Mouse (Mus musculus): Measurements from ENCODE around the gene Sppl2c. TPM values are rescaled to one million over a fixed set of nuclear protein-coding genes. Genes with fewer than 3 reads are reported as not detected.

Sppl2c gene
- polyA plus RNA-seq, 2 experiments, result not detected

DNA sequence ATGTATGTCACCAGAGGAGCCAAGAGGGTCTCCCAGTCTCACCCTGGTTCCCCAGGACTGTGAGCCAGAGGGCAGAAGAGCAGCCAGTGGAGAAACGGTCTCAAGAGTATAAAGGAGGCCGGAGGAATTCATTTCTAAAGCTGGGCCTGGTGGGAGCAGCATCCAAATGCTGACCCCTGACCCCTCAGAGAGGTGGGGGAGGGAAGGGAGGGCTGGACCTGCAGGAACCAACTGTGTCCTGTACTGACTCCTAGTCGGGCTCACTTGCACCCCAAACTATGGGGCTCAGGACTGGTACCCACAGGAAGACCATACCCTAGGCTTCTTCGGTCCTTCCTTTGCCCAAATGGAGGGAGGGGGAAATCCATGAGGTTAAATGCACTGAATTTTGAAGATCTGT is 31.8 kb upstream of the Sppl2c start:
- Histone ChIP-seq H3K4me3 (ENCODE audit: insufficient read depth in 1 of 2, low read depth in 2 of 2, low read length in 2 of 2) (no peak overlapping the region), H3K4me2 (ENCODE audit: low read depth) (no peak overlapping the region), H3K9me3 (ENCODE audit: control insufficient read depth, low read length) (no peaks in the 10 kb centered on the region), H3K9ac (replicated peaks) (no peak overlapping the region), H3K27ac (no peak overlapping the region), H3K36me3 (replicated peaks; ENCODE audit: control insufficient read depth, insufficient read depth, low read depth) (no peaks in the 10 kb centered on the region), H3K27me3 (ENCODE audit: control insufficient read depth, insufficient read depth, low read length) (peaks cover 3% of the 10 kb centered on the region; the same call in 1 of the 2 replicates), H3K4me1 (replicated peaks; ENCODE audit: control insufficient read depth in 2 of 2, insufficient read depth in 2 of 2, low read length in 1 of 2) (no peaks in the 10 kb centered on the region)
- DNase-seq (ENCODE audit: low read depth in 3 of 3, low spot score in 3 of 3) (no peak), ATAC-seq (ENCODE audit: insufficient read depth) (no peak)
- WGBS (ENCODE audit: insufficient replicate concordance), result 55% methylated on average over 4 of the region's 4 CpGs
- TF ChIP-seq EP300 (IDR thresholded peaks at IDR 0.05; ENCODE audit: low read depth), result no peak
- no peak for TF ChIP-seq CTCF (IDR thresholded peaks at IDR 0.05; ENCODE audit: low read depth)

DNA sequence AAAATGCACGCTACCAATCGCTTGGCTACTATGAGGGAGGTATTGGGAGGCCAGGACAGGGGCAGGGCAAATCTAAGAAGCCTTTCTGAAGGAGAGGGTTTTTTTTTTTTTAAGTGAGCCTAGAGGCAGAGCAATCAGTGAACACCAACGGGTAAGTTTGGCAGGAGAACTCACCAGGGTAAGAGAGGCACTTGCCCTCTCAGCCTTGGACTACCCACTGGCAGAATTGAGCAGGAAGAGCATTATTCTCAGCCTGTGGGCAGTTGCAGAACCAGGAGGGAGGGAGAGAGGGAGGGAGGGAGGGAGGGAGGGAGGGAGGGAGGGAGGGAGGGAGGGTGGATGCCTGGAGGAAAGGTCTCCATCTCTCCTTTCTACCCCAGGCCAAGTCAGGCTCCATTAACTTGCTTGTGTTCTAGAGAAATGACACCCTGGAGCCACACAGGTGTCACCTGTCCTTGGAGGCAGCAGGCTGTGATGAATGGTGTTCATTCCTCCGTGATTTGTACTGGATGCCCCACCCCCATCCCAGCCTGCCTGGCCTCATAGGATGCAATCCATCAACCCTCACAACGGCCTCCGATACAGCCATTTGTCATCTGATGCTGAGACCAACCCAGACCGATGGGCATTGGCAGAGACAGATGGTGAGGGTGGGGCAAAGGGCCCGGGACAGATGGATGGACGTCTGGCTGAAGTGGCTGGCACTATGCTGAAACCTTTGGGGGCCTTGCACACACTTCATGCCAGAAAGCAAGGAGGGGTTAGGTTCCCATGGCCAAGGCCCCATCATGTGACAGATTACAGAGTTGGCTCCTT is 31.1 kb upstream of the Sppl2c start:
- H3K4me2 ChIP-seq (ENCODE audit: low read depth), result no peak overlapping the region
- TF ChIP-seq CTCF (IDR thresholded peaks at IDR 0.05; ENCODE audit: low read depth) (no peak), EP300 (IDR thresholded peaks at IDR 0.05; ENCODE audit: low read depth) (no peak)
- no peaks in the 10 kb centered on the region for H3K4me1 ChIP-seq (replicated peaks; ENCODE audit: control insufficient read depth in 2 of 2, insufficient read depth in 2 of 2, low read length in 1 of 2)
- H3K9me3 ChIP-seq (ENCODE audit: control insufficient read depth, low read length), result no peaks in the 10 kb centered on the region
- WGBS (ENCODE audit: insufficient replicate concordance), result 31% methylated on average over 9 of the region's 9 CpGs
- ATAC-seq (ENCODE audit: insufficient read depth) (no peak), DNase-seq (ENCODE audit: low read depth in 3 of 3, low spot score in 3 of 3) (no peak)
- H3K4me3 ChIP-seq (ENCODE audit: insufficient read depth in 1 of 2, low read depth in 2 of 2, low read length in 2 of 2), result no peak overlapping the region
- H3K27ac ChIP-seq, result no peak overlapping the region
- H3K9ac ChIP-seq (replicated peaks), result no peak overlapping the region
- no peaks in the 10 kb centered on the region for H3K36me3 ChIP-seq (replicated peaks; ENCODE audit: control insufficient read depth, insufficient read depth, low read depth)
- peaks cover 3% of the 10 kb centered on the region; the same call in 1 of the 2 replicates for H3K27me3 ChIP-seq (ENCODE audit: control insufficient read depth, insufficient read depth, low read length)

DNA sequence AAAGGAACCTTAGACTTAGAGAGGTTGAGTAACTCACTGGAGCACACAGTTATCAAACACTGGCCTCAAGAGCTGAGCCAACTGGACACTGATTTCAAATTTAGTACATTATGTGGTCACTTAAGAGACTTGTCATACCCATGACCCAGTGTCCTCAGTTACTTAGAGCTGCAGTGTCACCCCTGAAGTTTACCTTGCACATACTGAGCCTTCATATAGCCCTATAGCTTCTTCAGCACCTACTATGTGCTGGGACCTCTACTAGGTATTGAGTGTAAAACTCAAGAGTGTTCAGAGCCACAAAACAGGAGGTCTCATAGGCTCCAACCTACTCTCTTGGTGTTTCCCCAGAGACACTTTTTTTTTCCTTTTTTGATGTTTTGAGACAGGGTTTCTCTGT is 30.2 kb upstream of the Sppl2c start:
- Histone ChIP-seq H3K4me3 (ENCODE audit: insufficient read depth in 1 of 2, low read depth in 2 of 2, low read length in 2 of 2) (no peak overlapping the region), H3K4me1 (replicated peaks; ENCODE audit: control insufficient read depth in 2 of 2, insufficient read depth in 2 of 2, low read length in 1 of 2) (no peaks in the 10 kb centered on the region), H3K4me2 (ENCODE audit: low read depth) (no peak overlapping the region), H3K9me3 (ENCODE audit: control insufficient read depth, low read length) (no peaks in the 10 kb centered on the region), H3K36me3 (replicated peaks; ENCODE audit: control insufficient read depth, insufficient read depth, low read depth) (no peaks in the 10 kb centered on the region), H3K27me3 (ENCODE audit: control insufficient read depth, insufficient read depth, low read length) (peaks cover 3% of the 10 kb centered on the region; the same call in 1 of the 2 replicates), H3K27ac (no peak overlapping the region), H3K9ac (replicated peaks) (no peak overlapping the region)
- ATAC-seq (ENCODE audit: insufficient read depth) (no peak), DNase-seq (ENCODE audit: low read depth in 3 of 3, low spot score in 3 of 3) (no peak)
- TF ChIP-seq EP300 (IDR thresholded peaks at IDR 0.05; ENCODE audit: low read depth) (no peak), CTCF (IDR thresholded peaks at IDR 0.05; ENCODE audit: low read depth) (no peak)

DNA sequence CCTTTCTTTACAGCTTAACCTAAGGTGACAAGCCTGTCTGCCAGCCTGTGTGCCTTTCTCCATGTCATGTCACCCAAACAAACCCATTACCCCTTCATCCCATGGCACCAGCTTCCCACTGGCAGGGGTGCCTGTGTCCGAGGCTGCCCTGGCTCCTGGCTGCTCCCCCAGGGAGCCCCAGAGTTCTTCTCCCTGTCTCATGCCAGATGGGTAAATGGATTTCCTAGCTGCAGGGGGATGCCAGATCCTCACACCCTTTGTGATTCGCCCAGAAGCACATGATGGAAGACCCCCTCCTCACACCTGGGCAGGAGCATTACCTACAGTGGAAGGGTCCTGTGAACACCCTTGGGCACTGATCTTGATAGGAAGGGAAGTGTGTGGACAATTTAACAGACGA is 29.7 kb upstream of the Sppl2c start:
- WGBS (ENCODE audit: insufficient replicate concordance), result 30% methylated on average over 3 of the region's 3 CpGs
- ATAC-seq (ENCODE audit: insufficient read depth) (no peak), DNase-seq (ENCODE audit: low read depth in 3 of 3, low spot score in 3 of 3) (no peak)
- Histone ChIP-seq H3K4me3 (ENCODE audit: insufficient read depth in 1 of 2, low read depth in 2 of 2, low read length in 2 of 2) (no peak overlapping the region), H3K4me1 (replicated peaks; ENCODE audit: control insufficient read depth in 2 of 2, insufficient read depth in 2 of 2, low read length in 1 of 2) (no peaks in the 10 kb centered on the region), H3K4me2 (ENCODE audit: low read depth) (no peak overlapping the region), H3K9ac (replicated peaks) (no peak overlapping the region), H3K27ac (no peak overlapping the region), H3K27me3 (ENCODE audit: control insufficient read depth, insufficient read depth, low read length) (peaks cover 3% of the 10 kb centered on the region; the same call in 1 of the 2 replicates), H3K36me3 (replicated peaks; ENCODE audit: control insufficient read depth, insufficient read depth, low read depth) (no peaks in the 10 kb centered on the region), H3K9me3 (ENCODE audit: control insufficient read depth, low read length) (no peaks in the 10 kb centered on the region)
- TF ChIP-seq CTCF (IDR thresholded peaks at IDR 0.05; ENCODE audit: low read depth) (no peak), EP300 (IDR thresholded peaks at IDR 0.05; ENCODE audit: low read depth) (no peak)

DNA sequence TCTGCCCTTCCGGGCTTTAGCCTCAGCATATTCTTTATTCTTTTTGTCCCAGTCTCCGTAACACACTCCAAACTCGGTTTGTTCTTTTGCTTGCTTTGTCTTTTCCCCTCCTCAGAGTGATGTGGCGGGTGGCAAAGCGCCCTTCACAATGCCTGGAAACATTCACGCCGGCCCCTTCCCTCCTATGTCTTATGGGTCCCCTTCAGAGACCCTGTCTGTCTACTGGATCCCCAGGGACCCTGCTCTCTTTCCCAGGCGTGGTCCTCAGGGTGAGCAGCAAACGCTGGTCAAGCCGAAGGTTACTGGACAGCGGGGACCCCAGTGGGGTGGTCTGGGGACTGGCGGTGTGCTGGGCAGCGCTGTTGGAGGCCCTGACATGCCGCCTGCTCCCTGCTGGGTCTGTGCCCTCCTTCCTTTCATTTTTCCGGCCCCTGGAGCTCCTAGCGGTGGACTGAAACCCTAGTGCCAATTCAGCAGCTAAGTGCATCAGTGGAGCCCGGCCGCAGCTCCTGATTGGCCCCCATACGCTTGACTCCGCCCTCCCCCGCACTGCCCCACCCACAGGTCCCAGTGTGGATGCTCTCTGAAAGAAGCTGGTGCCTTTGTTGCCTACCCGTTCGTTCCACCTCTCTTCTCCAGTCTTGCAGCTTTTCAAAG is 28.4 kb upstream of the Sppl2c start:
- H3K4me3 ChIP-seq (ENCODE audit: insufficient read depth in 1 of 2, low read depth in 2 of 2, low read length in 2 of 2), result no peak overlapping the region
- H3K9me3 ChIP-seq (ENCODE audit: control insufficient read depth, low read length), result no peaks in the 10 kb centered on the region
- ATAC-seq (ENCODE audit: insufficient read depth), result no peak
- no peaks in the 10 kb centered on the region for H3K36me3 ChIP-seq (replicated peaks; ENCODE audit: control insufficient read depth, insufficient read depth, low read depth)
- no peak overlapping the region for H3K27ac ChIP-seq
- WGBS (ENCODE audit: insufficient replicate concordance), result 6% methylated on average over 23 of the region's 23 CpGs
- H3K9ac ChIP-seq (replicated peaks), result no peak overlapping the region
- H3K4me1 ChIP-seq (replicated peaks; ENCODE audit: control insufficient read depth in 2 of 2, insufficient read depth in 2 of 2, low read length in 1 of 2), result no peaks in the 10 kb centered on the region
- TF ChIP-seq EP300 (IDR thresholded peaks at IDR 0.05; ENCODE audit: low read depth) (no peak), CTCF (IDR thresholded peaks at IDR 0.05; ENCODE audit: low read depth) (no peak)
- H3K4me2 ChIP-seq (ENCODE audit: low read depth), result no peak overlapping the region
- DNase-seq (ENCODE audit: low read depth in 3 of 3, low spot score in 3 of 3), result no peak
- peaks cover 3% of the 10 kb centered on the region; the same call in 1 of the 2 replicates for H3K27me3 ChIP-seq (ENCODE audit: control insufficient read depth, insufficient read depth, low read length)

All from liver, embryonic 14.5 days (tissue).